Mouse (Mus musculus) spleen, postnatal 4 days (tissue): ENCODE measurements at regions not wholly inside any gene's neighbourhood (a gene's known extent, or its start where the extent isn't known, plus 50 kb on each side); places are given as distances from the start of the nearest gene placed in this dataset.

Source experiments
- DNase-seq, 2 experiments: peaks; one replicate each; pipeline ENCODE4 v3.0.0; 2022; ENCODE audit warnings: low spot score in 2 of 2

DNA sequence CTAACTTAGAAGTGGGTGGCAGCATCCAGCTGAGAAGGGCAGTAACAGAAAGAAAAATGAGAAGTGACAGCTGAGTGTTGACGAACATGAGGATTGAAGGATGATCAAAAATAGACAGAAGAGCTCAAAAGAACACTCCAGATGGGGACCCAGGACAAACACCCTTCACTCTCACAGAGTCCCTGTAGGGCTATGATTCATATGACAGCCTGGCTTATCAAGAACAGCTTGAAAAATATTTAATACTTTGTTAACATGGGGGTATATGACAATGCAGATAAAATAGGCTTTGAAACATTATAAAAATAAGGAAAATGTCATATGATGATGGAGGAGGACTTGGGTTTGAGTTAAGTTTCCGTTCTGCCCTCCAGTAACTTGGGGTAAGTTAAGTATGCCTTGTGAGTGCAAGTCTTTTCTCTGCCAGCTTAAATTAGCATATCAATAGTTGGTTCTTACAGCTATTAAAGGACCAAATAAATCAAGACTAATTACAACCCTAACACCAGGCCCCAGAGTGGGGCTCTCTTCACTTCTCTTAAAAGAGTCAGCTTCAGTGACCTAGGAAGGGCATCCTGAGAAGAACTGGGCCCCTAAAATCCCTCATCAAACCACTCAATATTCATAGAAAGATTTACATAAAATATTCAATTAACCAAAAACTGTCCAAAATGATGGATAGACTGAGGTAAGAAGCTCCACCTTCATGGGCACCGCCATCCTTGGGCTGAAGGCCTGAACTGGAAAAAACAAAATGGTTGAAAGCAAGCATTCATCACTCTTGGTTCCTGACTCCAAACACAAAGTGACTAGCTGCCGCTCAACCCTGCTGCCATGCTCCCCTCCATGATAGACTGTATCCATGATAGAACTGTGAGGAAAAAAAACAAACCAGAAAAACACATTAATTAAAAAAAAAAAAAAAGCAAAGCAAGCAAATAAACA is 198.6 kb upstream of the Gcfc2 start:
- DNase-seq: no peak

DNA sequence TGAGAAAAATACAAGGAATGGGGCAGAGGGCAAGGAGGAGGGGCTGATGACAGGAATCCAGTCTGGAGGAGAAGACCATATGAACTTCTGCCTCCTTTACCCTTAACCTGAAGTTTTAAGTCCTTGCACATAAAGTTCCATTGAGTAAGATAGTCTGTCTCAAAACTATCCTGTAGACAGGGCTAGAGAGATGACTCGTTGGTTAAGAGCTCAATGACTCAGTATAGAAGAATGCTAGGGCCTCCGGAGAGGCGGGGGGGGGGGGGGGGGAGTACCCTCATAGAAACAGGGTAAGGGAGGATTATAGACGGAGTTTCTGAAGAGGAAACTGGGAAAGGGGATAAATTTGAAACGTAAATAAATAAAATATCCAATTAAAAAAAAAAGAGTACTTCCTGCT is 191.8 kb upstream of the Gcfc2 start:
- no peak for DNase-seq

DNA sequence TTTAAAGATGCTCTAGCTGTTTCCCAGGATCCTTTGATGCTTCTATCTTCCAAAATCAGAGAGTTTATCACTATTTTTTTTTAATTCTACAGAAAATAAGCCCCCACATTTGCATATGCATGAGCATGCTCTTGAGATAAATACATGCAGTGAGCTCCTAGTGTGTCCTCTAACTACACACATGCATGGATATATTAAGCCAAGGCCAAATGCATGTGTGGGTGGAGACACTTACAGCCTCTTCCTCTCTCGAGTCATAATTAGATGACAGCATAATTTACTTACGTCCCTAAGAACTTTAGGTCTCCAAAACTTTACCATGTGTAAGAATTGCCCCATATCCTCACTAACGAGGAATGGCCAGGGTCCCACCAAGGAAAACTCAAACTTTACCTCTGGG is 189.9 kb upstream of the Gcfc2 start:
- DNase-seq: no peak

DNA sequence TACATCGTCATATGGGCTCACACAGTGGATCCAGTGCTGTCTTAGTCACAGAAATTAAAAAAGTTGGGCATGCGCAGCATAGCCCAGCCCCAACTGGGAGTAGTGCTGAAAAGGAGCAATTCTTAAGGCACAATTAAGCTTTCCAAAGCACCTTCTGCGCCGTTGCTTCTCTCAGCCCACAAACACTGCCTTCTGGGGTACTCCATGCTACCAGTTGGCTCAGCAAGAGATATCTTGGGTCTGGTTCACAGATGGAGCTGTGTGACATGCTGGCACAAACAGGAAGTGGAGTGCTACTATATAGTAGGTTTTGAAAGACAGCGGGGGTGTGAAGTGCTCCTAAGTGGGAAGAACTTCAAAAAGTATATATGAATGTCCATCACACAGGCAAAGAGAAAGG is 185.0 kb upstream of the Gcfc2 start:
- no peak for DNase-seq

DNA sequence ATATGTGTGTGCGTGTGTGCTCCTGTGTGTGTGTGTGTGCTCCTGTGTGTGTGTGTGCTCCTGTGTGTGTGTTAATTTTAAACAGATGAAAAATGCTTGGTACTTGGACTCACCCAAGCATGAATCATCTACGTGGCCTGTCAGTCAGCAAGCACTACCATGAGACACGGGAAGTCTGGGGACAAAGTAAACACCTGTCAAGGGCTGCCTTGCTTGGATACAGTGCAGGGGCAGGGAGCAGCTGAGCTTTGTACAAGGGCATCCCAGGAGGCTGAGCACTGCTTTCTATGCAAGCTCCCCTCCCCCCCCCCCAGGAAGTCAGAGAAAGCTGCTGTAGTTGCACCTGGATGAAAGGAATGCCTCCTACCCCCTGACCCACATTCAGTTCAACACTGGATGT is 173.8 kb upstream of the Gcfc2 start:
- no peak for DNase-seq

DNA sequence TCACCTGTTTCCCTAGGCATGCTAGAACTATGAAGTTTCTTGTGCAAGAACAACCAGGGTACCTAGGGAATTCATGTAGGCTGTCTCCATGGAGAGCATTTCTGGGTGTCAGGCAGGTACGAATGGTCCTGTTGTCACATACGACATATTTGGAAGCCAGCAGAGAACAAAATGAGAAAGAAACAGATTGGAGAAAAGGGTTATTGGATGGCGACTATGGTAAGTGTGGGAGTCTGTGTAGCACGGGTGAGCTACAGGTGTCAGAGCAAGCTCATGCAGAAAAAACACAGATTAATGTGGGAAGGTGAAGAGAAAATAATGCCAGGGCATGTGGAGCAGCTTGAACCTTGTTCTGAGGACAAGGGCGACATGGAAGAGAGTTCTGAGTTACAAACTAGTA is 171.8 kb upstream of the Gcfc2 start:
- no peak for DNase-seq

DNA sequence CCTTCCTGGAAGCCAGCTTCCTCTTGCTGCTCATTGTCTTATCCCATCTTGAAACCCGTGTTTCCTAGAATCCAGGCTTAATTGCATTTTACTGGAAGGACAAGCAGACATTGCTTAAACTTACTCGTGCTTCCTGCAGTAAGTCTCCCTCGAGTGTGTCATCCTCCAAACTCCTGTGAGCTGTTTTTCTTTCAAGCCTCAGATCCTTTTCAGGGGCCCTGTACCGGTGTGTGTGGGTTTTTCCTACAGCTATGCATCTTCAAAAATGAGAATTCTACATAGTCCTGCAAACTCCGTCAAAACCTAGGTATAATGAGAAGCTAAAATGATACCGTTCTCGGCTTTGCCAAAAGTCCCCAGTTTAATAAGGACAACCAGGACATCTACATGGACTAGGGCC is 167.2 kb upstream of the Gcfc2 start:
- no peak for DNase-seq

DNA sequence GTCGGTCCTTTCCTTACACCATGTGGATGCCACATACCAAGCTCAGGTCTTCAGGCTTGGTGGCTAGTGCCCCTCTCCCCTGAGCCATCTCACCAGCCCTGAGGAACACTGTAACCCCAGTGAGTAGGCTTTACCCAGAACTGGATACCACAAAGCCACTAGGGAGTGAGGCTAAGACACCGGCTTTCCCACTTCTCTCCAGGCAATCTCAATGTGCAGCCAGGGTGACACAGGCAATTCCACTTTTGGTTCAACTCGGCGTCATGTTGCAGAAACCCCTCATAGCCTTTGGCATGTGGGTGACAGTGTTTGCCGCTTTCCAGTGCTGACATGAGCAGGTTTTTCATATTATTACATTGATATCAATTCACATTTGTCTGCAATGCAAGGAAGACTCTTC is 164.6 kb upstream of the Gcfc2 start:
- DNase-seq: no peak

DNA sequence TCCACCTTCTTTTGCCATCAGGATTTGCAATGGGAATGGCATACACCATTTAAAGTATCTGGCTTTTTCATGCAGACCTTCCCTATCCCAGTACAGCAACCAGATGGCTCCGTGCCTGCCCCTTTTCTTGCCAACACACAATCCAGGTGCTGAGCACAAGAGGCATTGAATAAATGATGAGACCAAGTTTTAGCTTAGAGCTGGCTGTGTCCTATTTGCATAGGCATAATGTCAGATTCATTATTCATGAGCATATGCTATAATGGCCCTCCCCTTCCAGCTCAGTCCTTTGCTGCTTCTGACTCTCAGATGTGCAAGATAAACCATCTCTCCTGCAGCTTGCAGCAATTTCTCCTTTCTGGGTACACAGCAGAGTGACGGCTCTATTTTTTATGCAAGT is 163.3 kb upstream of the Gcfc2 start:
- DNase-seq: no peak

DNA sequence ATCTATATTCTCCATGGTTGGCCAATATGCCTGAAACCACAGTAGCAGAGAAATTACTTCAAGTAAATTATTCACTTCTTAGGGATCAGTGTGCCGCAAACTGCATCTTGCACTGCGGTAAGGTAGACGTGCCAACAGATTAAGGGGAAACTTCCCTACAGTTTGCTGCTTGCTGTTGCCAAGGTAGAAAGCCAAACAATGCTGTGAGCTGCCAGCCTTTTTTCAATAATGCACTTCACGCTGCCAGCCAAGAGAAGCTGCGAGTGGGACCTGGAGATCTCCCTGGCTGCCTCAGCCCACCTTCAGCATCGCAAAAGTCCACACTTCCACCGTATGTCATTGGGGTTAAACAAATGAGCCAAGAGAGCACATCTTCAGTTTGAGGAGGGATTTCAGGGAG is 157.6 kb upstream of the Gcfc2 start:
- DNase-seq: no peak

DNA sequence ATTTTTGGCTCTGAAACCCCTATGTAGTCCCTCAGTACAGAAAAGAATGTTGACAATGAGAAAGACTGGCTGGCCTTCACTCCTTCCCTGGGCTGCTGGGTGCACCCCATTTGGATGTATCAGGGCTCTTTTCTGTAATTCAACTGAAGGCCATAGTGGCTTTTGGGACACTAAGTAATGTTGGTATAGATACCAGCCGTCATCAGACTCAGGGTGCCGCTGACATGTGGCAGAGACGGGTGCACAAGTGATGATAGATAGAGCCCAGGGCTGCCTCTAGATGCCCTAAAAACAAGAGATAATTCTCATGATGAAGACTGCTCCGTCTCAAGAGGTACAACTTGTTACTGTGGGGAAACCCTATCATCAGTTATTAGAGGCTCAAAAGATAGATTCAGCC is 156.7 kb upstream of the Gcfc2 start:
- no peak for DNase-seq

DNA sequence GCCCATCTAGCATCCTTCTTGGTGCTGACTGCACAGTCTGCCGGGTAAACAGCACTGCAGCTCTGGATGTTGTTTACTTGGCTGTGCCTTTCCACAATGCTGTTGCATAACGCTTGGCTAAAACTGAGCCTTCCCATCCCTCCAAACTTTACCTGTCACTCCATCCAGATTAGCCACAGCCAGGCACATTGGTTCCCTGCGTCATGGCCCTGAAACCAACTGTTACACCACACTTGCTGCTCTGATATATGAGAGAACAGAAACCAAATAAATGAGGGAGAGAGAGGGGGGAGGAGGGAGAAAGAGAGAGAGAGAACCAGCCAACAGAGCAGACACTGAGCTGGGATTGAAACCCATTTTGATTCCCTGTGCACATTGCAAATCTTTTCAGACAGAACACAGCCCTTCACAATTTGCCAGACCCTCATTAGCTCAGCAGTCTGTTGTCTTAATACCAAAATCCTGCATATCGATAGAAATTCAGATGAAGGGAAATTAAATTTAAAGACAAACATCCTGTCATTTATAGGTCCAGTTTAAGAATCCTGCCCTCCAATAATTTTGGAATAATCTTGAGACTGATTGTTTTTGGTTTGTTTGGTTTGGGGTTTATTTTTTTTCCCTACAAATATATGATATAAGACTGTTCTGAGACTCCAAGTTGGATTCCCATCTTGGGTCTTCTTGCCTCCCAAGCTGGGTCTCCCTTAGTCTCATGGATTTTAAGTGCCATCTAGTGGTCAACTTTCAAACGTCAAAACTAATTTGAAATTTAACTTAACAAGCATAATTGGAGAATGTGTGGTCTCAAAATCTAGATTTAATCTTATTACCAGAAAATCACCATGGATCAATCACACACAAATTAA is 154.6 kb upstream of the Gcfc2 start:
- DNase-seq: no peak

DNA sequence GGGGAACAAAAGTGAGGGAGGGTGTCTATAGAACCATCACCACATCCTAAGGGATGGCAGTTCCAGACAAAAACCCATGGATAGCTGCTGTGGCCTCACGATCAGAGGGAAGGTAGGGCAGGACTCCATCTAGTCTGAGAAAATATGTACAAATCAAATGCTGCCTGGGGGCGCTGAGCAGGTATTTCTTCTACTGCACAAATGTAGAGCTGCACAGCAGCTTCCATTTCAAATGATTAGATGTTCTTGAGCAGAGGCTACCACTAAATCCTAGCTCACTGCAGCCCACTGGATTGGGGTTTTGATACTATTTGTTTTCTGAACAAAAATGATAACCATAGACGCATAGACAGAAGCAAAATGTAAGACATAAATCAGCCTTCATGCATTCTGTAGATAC is 153.2 kb upstream of the Gcfc2 start:
- no peak for DNase-seq

DNA sequence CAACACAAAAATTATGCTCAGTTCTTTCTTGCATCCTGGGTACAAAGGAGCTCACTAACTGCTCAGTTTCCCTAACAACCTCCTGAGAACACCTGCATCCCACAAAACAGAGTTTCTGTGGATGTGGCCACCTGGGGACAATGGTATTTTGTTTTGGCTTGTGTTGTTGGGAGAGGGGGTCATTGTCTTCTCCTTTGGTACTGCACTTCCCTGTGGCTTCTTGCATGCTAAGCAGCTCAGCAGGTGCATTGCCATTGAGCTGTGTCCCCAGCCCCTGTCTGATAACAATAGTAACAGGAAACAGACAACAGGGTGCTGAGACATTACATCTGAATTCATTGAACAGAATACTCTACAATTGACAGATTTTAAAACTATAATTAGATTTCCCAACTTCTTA is 151.6 kb upstream of the Gcfc2 start:
- no peak for DNase-seq

DNA sequence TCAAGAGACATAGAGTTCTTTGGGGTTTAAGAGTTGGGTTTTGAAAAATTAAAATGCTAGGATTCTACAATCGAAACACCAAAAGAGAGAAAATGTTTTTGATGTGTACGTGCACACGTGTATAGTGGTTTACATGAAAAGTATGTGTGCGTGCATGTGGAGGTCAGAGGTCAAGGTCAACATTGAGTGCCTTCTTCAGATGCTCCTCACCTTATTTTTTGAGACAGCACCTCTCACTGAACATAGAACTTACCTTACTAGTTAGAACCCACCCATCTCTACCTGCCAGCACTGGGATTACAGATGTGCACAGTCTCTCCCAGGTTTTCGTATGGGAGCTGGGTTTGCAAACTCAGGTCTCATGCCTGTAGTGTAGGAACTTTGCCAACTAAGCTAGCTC is 141.3 kb upstream of the Gcfc2 start:
- no peak for DNase-seq

DNA sequence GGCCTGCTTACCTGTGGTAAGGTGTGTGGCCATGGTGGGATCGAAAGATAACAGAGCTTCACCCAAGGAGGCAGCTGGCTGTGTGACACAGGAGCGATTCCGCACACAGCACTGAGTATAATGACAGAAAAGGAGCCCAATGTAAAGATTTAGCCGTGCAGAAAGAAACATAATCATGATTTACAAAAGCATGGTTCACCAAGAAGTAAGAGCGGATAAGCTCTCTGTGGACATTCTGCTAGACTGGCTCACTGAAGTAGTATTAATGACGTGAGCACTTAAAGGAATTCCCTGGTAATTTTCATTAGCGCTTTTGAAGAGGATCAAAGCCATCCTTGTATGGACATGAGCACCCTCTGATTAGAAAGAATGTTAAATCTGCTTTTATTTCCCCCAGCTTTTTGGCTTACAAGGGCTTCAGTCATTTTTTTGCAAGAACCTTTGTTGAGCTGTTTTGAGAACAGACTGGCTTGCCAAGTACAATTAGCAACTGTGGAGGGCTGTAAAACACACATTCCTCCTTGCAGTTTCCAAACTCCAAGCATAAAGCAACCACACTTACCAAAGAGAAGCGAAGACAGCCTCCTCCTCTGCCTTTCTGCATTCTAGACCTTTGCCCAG is 140.5 kb upstream of the Gcfc2 start:
- DNase-seq: no peak

DNA sequence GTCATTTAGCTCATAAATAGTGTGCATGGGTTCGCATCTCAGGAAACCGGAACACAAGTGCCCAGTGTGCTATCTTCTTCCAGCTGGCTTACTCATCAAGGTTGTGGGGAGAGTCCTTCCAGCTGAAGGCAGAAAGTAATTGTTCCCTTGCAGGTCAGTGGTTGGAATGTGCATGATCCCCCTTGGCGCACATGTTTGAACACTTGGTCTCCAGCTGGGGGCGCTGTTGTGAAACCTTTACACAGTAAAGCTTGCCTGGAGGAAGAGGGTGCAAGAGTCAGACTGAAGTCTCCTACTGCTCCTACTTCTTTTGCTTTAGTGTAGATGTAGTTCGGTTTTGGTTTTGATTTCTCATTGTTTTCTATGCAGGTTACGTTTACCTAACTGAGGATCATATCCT is 128.2 kb upstream of the Gcfc2 start:
- DNase-seq: no peak

DNA sequence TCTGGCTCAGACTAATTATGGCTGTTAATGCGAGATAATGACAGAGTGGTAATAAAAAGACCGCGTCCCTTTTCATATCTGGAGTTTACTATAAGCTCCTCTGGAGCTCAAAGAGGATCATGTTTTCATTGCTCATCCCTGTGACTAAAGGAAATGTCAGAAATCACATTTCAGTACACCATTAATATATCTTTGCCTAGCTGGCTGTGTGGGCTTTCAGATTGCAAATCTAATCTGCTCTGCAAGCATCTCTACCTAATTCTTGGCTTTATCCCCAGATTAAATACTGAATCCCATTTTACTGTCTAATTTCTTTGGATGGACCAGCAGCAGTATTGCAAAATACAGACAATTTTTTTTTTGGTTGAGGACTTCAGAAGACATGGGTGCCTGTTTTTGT is 122.6 kb upstream of the Gcfc2 start:
- no peak for DNase-seq

DNA sequence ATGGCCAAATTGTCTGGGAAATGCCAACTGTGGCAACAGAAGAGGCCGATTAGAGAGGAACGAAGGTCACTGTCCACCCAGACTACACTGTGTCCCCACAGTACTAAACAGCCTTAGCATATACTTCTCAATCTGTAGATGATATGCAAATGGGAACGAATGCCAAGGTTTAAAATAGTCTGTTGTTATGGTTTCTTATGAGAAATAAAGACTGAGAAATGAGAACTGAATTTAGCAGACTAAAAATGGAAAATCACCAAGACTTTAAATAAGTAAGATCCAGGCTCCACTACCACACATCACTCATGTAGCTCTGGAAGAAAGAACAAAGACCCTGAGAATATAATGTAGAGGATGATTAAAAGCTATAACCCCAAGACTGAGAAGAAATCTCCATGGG is 121.7 kb upstream of the Gcfc2 start:
- no peak for DNase-seq

DNA sequence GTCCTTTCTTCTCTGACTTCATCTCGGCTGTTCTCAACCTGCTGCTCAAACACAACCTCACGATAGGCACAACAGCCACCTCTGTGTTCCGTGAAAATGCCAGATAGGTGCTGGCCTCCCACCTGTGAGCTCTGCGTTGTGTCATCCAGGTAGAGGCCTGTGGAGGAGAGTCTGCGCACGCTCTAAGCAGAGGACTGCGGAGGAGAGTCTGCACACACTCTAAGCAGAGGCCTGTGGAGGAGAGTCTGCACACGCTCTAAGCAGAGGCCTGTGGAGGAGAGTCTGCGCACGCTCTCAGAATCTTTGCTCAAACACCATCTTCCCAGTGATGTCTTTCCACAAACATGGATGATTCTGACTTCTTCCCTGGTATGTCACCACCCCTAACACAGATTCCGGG is 117.5 kb upstream of the Gcfc2 start:
- no peak for DNase-seq

DNA sequence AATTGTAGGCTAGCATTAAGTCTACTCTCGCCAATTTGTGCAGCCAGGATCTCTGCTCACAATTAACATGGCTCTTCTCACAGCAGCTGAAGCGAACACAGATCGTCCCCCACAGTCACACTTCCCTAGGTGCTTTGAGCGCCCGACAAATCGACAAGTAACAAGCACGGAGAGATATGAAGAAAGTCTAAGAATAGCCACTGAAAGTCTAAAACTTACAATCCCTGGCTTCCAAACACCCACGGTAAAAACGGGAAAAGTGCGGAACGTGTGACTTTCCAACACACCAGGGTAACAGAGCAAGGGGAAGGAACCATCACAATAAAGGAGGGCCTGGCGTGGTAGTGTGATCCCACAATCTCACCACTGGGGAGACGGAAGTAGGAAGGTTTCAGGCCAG is 114.8 kb upstream of the Gcfc2 start:
- peak in 1 of 2 experiments; percentile 31 for DNase-seq

DNA sequence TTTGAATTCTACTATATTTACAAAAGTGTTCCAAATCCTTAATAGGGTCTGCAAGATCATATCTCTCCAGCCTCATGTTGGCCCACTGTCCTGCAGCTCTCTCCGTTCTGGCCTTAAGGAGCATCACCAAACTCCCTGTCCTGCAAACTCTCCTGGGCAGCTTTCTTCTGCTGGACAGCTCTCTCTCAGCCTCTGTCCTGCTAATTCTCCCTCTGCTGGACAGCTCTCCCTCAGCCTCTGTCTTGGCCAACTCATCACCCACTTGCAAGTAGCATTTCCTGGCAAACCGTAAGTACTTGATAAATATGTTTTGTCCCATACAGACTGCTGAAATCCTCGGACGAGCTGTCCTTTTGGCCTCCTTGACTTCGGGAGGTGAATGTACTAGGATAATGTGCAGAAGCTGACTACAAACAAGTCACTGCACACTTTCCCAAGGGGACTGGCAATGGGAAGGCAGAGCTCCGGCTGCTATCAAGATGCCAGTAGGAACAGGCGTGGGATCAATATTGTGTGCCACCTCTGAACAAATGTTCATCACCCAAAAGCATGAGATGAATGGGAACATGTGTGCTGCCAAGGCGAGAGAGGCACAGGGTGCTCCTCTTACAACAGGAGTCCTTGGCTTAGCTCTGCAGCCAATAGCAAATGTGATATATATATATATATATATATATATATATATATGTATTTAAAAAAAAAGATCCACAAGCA is 108.1 kb upstream of the Gcfc2 start:
- no peak for DNase-seq
